In genomic region chr4:96797583-96797982, GRCm38 (mm10) we compare ENCODE assay signal across 10 mouse cellular contexts. TPM values are rescaled to one million over a fixed set of nuclear protein-coding genes. Genes with fewer than 3 reads are reported as not detected.
DNase-seq lines count a peak whose midpoint lies in the region; ATAC-seq lines count a peak whose summit lies in the region.
"Had no signal": no experiment of that assay in that cellular context is flagged by ENCODE, and none has a peak within 500 bp of the region (broad histone marks: within the 10 kb centered on the region; RNA-seq: fewer than 3 reads in every experiment).

No protein-coding gene starts in this region.

- H3K27ac ChIP-seq in midbrain, embryonic 12.5 days (replicated peaks): no peak overlapping the region
- no peak overlapping the region for H3K27ac ChIP-seq in midbrain, embryonic 11.5 days (ENCODE audit: low read depth, low read length)

- H3K27me3 ChIP-seq in midbrain, embryonic 12.5 days: no peaks in the 10 kb centered on the region
- no peaks in the 10 kb centered on the region for H3K27me3 ChIP-seq in midbrain, embryonic 11.5 days (ENCODE audit: control insufficient read depth, insufficient read depth, low read length)

- ATAC-seq in midbrain, embryonic 12.5 days (ENCODE audit: low FRiP score, low read depth): 0 out of 2 replicates have a peak, but pooled peaks have one; percentile 39
- no peak for ATAC-seq in midbrain, embryonic 11.5 days (ENCODE audit: low FRiP score)
- ATAC-seq in monocyte, adult 5-6 weeks (replicated peaks; ENCODE audit: insufficient number of reproducible peaks, low FRiP score, low TSS enrichment, poor library complexity, severe bottlenecking): no peak

- 0 out of 2 replicates have a peak, but pooled peaks cover 6% of the 10 kb centered on the region for H3K4me1 ChIP-seq in midbrain, embryonic 12.5 days
- H3K4me1 ChIP-seq in midbrain, embryonic 11.5 days (ENCODE audit: control insufficient read depth, insufficient read depth, low read length): no peaks in the 10 kb centered on the region

- no peak overlapping the region for H3K9ac ChIP-seq in midbrain, embryonic 12.5 days (replicated peaks)
- no peak overlapping the region for H3K9ac ChIP-seq in midbrain, embryonic 11.5 days (ENCODE audit: low read length)

- 73% methylated on average over 1 of the region's 1 CpGs for WGBS in midbrain, embryonic 12.5 days
- 79% methylated on average over 1 of the region's 1 CpGs for WGBS in midbrain, embryonic 11.5 days

- no peaks in the 10 kb centered on the region for H3K9me3 ChIP-seq in midbrain, embryonic 12.5 days
- H3K9me3 ChIP-seq in midbrain, embryonic 11.5 days (ENCODE audit: control insufficient read depth, low read length): no peaks in the 10 kb centered on the region

- peak; percentile 18 for DNase-seq in gastrocnemius, postnatal 10 days
- DNase-seq in gastrocnemius, postnatal 36 days: no peak
- DNase-seq in midbrain, embryonic 11.5 days (ENCODE audit: low spot score, missing footprints): no peak
- peak; percentile 42 for DNase-seq in layer of hippocampus, adult 9-11 months
- peak; percentile 49 for DNase-seq in right cerebral cortex, postnatal 14 days
- DNase-seq in adrenal gland, postnatal 4 days (ENCODE audit: low spot score in 2 of 2): no peak
- DNase-seq: cerebellum, postnatal 36 days had no signal

- no peak overlapping the region for H3K4me2 ChIP-seq in midbrain, embryonic 12.5 days (replicated peaks)
- no peak overlapping the region for H3K4me2 ChIP-seq in midbrain, embryonic 11.5 days

- no peak overlapping the region for H3K4me3 ChIP-seq in midbrain, embryonic 12.5 days
- no peak overlapping the region for H3K4me3 ChIP-seq in midbrain, embryonic 11.5 days (ENCODE audit: low read depth, low read length)

- intact Hi-C loops in gastrocnemius, postnatal 36 days (cut with DNase I): loop anchor here (5.0 kb wide), 1 partner anchor 95 kb away; no protein-coding TSS in a partner anchor

- no peaks in the 10 kb centered on the region for H3K36me3 ChIP-seq in midbrain, embryonic 12.5 days
- no peaks in the 10 kb centered on the region for H3K36me3 ChIP-seq in midbrain, embryonic 11.5 days (ENCODE audit: control insufficient read depth, insufficient read depth, low read length)

RNA-seq across cellular contexts. Expression of gene Gm12695, which starts 12.6 kb away (rescaled TPM):
- total RNA-seq in gastrocnemius, postnatal 10 days (2021): not detected
- total RNA-seq in gastrocnemius, postnatal 36 days (2021): not detected
- not detected in 2 replicates for polyA plus RNA-seq in midbrain, embryonic 12.5 days (2016; fragmentation: Nextera tagmentation; extraction: Ambion mirVana)
- not detected in 2 replicates for polyA plus RNA-seq in midbrain, embryonic 11.5 days (2014; fragmentation: Nextera tagmentation; extraction: Ambion mirVana)
- not detected for total RNA-seq in adrenal gland, postnatal 4 days (2021)
- total RNA-seq in monocyte, adult 5-6 weeks (2017): not detected in 3 replicates
- polyA plus RNA-seq: limb, embryonic 11.5 days had no signal

Comparison
In these comparisons a context has a peak if more than half of its experiments do, and no peak if none do; other contexts are left out.
1. DNase-seq: peak in gastrocnemius, postnatal 10 days (single experiment), layer of hippocampus, adult 9-11 months (single experiment) and right cerebral cortex, postnatal 14 days (single experiment); none in gastrocnemius, postnatal 36 days (0 of 2), midbrain, embryonic 11.5 days (single experiment) and adrenal gland, postnatal 4 days (0 of 2).